Mouse (Mus musculus) embryonic facial prominence, embryonic 11.5 days (tissue): ENCODE measurements around the gene Rasgef1b. TPM values are rescaled to one million over a fixed set of nuclear protein-coding genes. Genes with fewer than 3 reads are reported as not detected.

Source experiments
- ATAC-seq: fragments of 200-750 bp; cut with Nextera tagmentation; replicated peaks from 2 replicates; pipeline ENCODE4 v1.8.0; 2017; ENCODE audit warnings: low read depth; ENCODE audit not compliant: insufficient number of reproducible peaks, low FRiP score, low TSS enrichment
- DNase-seq: peaks from one replicate; pipeline ENCODE4 v3.0.0-alpha.2; 2015; ENCODE audit warnings: low spot score
- H3K27ac ChIP-seq: fragments of 300-500 bp; sonication (generic); replicated peaks from 2 replicates; pipeline ENCODE4 v1.5.1; 2014; ENCODE audit warnings: mild to moderate bottlenecking, low read depth, low read length, control low read depth
- H3K27me3 ChIP-seq: fragments of 300-500 bp; sonication (generic); 2 replicates; pipeline ENCODE4 v1.6.1; 2014; ENCODE audit warnings: mild to moderate bottlenecking, low read length, moderate library complexity, mixed read lengths; ENCODE audit not compliant: control insufficient read depth, insufficient read depth
- H3K36me3 ChIP-seq: fragments of 300-500 bp; sonication (generic); replicated peaks from 2 replicates; pipeline ENCODE4 v1.6.1; 2014; ENCODE audit warnings: low read depth, mild to moderate bottlenecking, low read length, moderate library complexity, mixed read lengths; ENCODE audit not compliant: control insufficient read depth, insufficient read depth
- H3K4me1 ChIP-seq: fragments of 300-500 bp; sonication (generic); 2 replicates; pipeline ENCODE4 v1.6.1; 2014; ENCODE audit warnings: low read length, mixed read lengths; ENCODE audit not compliant: control insufficient read depth, insufficient read depth
- H3K4me2 ChIP-seq: fragments of 300-500 bp; sonication (generic); 2 replicates; pipeline ENCODE4 v1.6.1; 2014; ENCODE audit warnings: low read depth, mild to moderate bottlenecking, control low read depth, low read length, moderate library complexity
- H3K4me3 ChIP-seq: fragments of 300-500 bp; sonication (generic); 2 replicates; pipeline ENCODE4 v1.5.1; 2014; ENCODE audit warnings: low read depth, low read length, control low read depth
- H3K9ac ChIP-seq: fragments of 300-500 bp; sonication (generic); replicated peaks from 2 replicates; pipeline ENCODE4 v1.6.1; 2014; ENCODE audit warnings: mild to moderate bottlenecking, control low read depth, low read length
- H3K9me3 ChIP-seq: fragments of 300-500 bp; sonication (generic); replicated peaks from 2 replicates; pipeline ENCODE4 v1.6.1; 2016; ENCODE audit warnings: mild to moderate bottlenecking, low read length, inconsistent platforms, mixed read lengths; ENCODE audit not compliant: control insufficient read depth
- WGBS: fragments of 180-500 bp; shearing (Covaris S2); extraction: QIAGEN DNeasy Blood & Tissue Kit; methylation state at CpG from one replicate; pipeline ENCODE4 v1.1.7; 2014; 5-methylcytosine and 5-hydroxymethylcytosine counted together
- polyA plus RNA-seq: library from polyadenylated mRNA; unstranded; fragments of >200 nt; fragmentation: Nextera tagmentation; extraction: Ambion mirVana; gene quantifications from 2 replicates; pipeline ENCODE4 v1.2.1, GENCODE M21; 2014

The Rasgef1b gene
- polyA plus RNA-seq, 1 experiment from 2014 or later = 14.2 TPM

- Histone ChIP-seq H3K9ac (no peak overlapping the region), H3K4me1 (no peaks in the 10 kb centered on the region), H3K27ac (no peak overlapping the region), H3K4me2 (no peak overlapping the region), H3K9me3 (no peaks in the 10 kb centered on the region), H3K27me3 (no peaks in the 10 kb centered on the region), H3K4me3 (no peak overlapping the region), H3K36me3 (no peaks in the 10 kb centered on the region)
- DNase-seq (no peak), ATAC-seq (no peak)
- WGBS = 72% methylated on average over 7 of the region's 7 CpGs
These were observed 284.1 kb downstream of the Rasgef1b start for GRCm38 (mm10) chr5:99444777-99445176.

GRCm38 (mm10) chr5:99440109-99440508 is 288.8 kb downstream of the Rasgef1b start:
- Histone ChIP-seq H3K9me3 (no peaks in the 10 kb centered on the region), H3K4me2 (no peak overlapping the region), H3K9ac (no peak overlapping the region), H3K27me3 (no peaks in the 10 kb centered on the region), H3K36me3 (no peaks in the 10 kb centered on the region), H3K4me1 (no peaks in the 10 kb centered on the region), H3K4me3 (no peak overlapping the region), H3K27ac (no peak overlapping the region)
- no peak for ATAC-seq
- DNase-seq = no peak
- 69% methylated on average over 6 of the region's 6 CpGs for WGBS

GRCm38 (mm10) chr5:99438526-99438925 is 290.3 kb downstream of the Rasgef1b start:
- no peaks in the 10 kb centered on the region for H3K36me3 ChIP-seq
- H3K4me2 ChIP-seq = no peak overlapping the region
- ATAC-seq (no peak), DNase-seq (no peak)
- H3K9ac ChIP-seq = no peak overlapping the region
- no peaks in the 10 kb centered on the region for H3K9me3 ChIP-seq
- no peak overlapping the region for H3K4me3 ChIP-seq
- no peaks in the 10 kb centered on the region for H3K4me1 ChIP-seq
- H3K27ac ChIP-seq = no peak overlapping the region
- H3K27me3 ChIP-seq = no peaks in the 10 kb centered on the region
- WGBS = 41% methylated on average over 1 of the region's 1 CpGs

- no peaks in the 10 kb centered on the region for H3K36me3 ChIP-seq
- H3K9ac ChIP-seq = no peak overlapping the region
- H3K9me3 ChIP-seq = no peaks in the 10 kb centered on the region
- no peak overlapping the region for H3K27ac ChIP-seq
- WGBS = 87% methylated on average over 4 of the region's 4 CpGs
- H3K4me3 ChIP-seq = no peak overlapping the region
- H3K4me2 ChIP-seq = no peak overlapping the region
- H3K27me3 ChIP-seq = no peaks in the 10 kb centered on the region
- ATAC-seq = no peak
- no peak for DNase-seq
- no peaks in the 10 kb centered on the region for H3K4me1 ChIP-seq
These were observed 294.6 kb downstream of the Rasgef1b start for GRCm38 (mm10) chr5:99434226-99434625.

GRCm38 (mm10) chr5:99432471-99432870 is 296.4 kb downstream of the Rasgef1b start:
- H3K36me3 ChIP-seq = no peaks in the 10 kb centered on the region
- no peak for ATAC-seq
- H3K4me1 ChIP-seq = no peaks in the 10 kb centered on the region
- 91% methylated on average over 8 of the region's 8 CpGs for WGBS
- H3K4me2 ChIP-seq = no peak overlapping the region
- no peak overlapping the region for H3K4me3 ChIP-seq
- H3K9ac ChIP-seq = no peak overlapping the region
- no peak for DNase-seq
- H3K9me3 ChIP-seq = no peaks in the 10 kb centered on the region
- no peaks in the 10 kb centered on the region for H3K27me3 ChIP-seq
- H3K27ac ChIP-seq = no peak overlapping the region

GRCm38 (mm10) chr5:99429273-99429672 is 299.6 kb downstream of the Rasgef1b start:
- ATAC-seq (no peak), DNase-seq (no peak)
- Histone ChIP-seq H3K27ac (no peak overlapping the region), H3K36me3 (no peaks in the 10 kb centered on the region), H3K4me3 (no peak overlapping the region), H3K9me3 (no peaks in the 10 kb centered on the region), H3K4me2 (no peak overlapping the region), H3K9ac (no peak overlapping the region), H3K27me3 (no peaks in the 10 kb centered on the region), H3K4me1 (no peaks in the 10 kb centered on the region)
- 90% methylated on average over 8 of the region's 8 CpGs for WGBS

- no peak overlapping the region for H3K4me3 ChIP-seq
- no peaks in the 10 kb centered on the region for H3K4me1 ChIP-seq
- no peaks in the 10 kb centered on the region for H3K9me3 ChIP-seq
- DNase-seq (no peak), ATAC-seq (no peak)
- H3K27me3 ChIP-seq = no peaks in the 10 kb centered on the region
- no peaks in the 10 kb centered on the region for H3K36me3 ChIP-seq
- H3K27ac ChIP-seq = no peak overlapping the region
- 69% methylated on average over 5 of the region's 5 CpGs for WGBS
- no peak overlapping the region for H3K9ac ChIP-seq
- no peak overlapping the region for H3K4me2 ChIP-seq
These were observed 300.2 kb downstream of the Rasgef1b start for GRCm38 (mm10) chr5:99428648-99429047.

GRCm38 (mm10) chr5:99423271-99423670 is 305.6 kb downstream of the Rasgef1b start:
- DNase-seq = no peak

More at GRCm38 (mm10) chr5:99423271-99423670, 305.6 kb downstream of the Rasgef1b start:
- Histone ChIP-seq H3K27me3 (no peaks in the 10 kb centered on the region), H3K4me3 (no peak overlapping the region), H3K9me3 (no peaks in the 10 kb centered on the region), H3K4me2 (no peak overlapping the region), H3K27ac (no peak overlapping the region), H3K36me3 (no peaks in the 10 kb centered on the region), H3K4me1 (no peaks in the 10 kb centered on the region), H3K9ac (no peak overlapping the region)
- 80% methylated on average over 5 of the region's 5 CpGs for WGBS
- ATAC-seq = no peak
